Mouse (Mus musculus) MEL (cell line): ENCODE data around the gene Unc13a.

Experiments
- CTCF ChIP-seq, 3 experiments: IDR thresholded peaks in 2 of 3; conservative IDR thresholded peaks in 1 of 3; 2 replicates each; pipeline ENCODE4 v1.5.1; 2011 to 2012; ENCODE audit warnings: low read length in 3 of 3, low read depth in 2 of 3, mild to moderate bottlenecking in 2 of 3, improper control_type of control experiment in 1 of 3, inconsistent platforms in 1 of 3, mixed read lengths in 1 of 3, moderate library complexity in 1 of 3; ENCODE audit not compliant: control insufficient read depth in 1 of 3, insufficient read depth in 1 of 3, poor library complexity in 1 of 3, severe bottlenecking in 1 of 3
- EP300 ChIP-seq, 2 experiments: IDR thresholded peaks; 2 replicates each; pipeline ENCODE4 v1.6.1; 2011; ENCODE audit warnings: improper control_type of control experiment in 2 of 2, low read length in 2 of 2, low read depth in 1 of 2, mild to moderate bottlenecking in 1 of 2
- MAFK ChIP-seq: IDR thresholded peaks from 2 replicates; pipeline ENCODE4 v1.6.1; 2011; ENCODE audit warnings: low read depth, mild to moderate bottlenecking, low read length, improper control_type of control experiment, borderline replicate concordance
- POLR2A ChIP-seq, 2 experiments: IDR thresholded peaks; 2 replicates each; pipeline ENCODE4 v1.6.1; 2011 to 2012; ENCODE audit warnings: low read length in 2 of 2, mild to moderate bottlenecking in 2 of 2, control low read depth in 1 of 2, improper control_type of control experiment in 1 of 2, low read depth in 1 of 2, moderate library complexity in 1 of 2; ENCODE audit not compliant: control insufficient read depth in 1 of 2, insufficient read depth in 1 of 2, poor library complexity in 1 of 2
- POLR2AphosphoS5 ChIP-seq: IDR thresholded peaks from 2 replicates; pipeline ENCODE4 v1.6.1; 2012; ENCODE audit warnings: low read depth, borderline replicate concordance, mild to moderate bottlenecking, inconsistent platforms, low read length, moderate library complexity, mixed read lengths
- RAD21 ChIP-seq: IDR thresholded peaks from 2 replicates; pipeline ENCODE4 v1.6.1; 2011; ENCODE audit warnings: mild to moderate bottlenecking, low read depth, low read length, improper control_type of control experiment
- TAL1 ChIP-seq: IDR thresholded peaks from 2 replicates; pipeline ENCODE4 v1.6.1; 2012; ENCODE audit warnings: mild to moderate bottlenecking, inconsistent platforms, low read length, moderate library complexity, mixed read lengths

DNA sequence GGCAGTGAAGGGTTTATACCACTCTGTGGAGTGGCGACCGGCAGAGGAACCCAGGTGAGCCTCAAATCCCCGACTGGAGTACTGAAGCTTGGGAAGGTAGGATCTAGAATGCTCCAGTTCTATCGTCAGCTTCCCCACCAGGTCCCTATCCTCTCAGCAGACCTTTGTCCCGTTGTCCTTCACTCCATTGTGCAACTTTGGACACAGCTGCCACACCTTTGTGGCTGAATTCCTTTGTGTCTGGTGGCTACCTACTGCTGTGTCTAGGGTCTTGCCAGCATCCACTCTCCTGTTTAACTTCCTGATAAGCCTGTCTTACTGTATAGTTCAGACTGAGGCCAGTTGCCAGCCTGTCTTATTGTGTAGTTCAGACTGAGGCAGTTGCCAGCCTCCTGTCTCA lies 59.4 kb downstream of the Unc13a start:
- no peak for TF ChIP-seq CTCF (IDR thresholded peaks at IDR 0.05 in 2 of 3, conservative IDR thresholded peaks at IDR 0.05 in 1 of 3; ENCODE audit: control insufficient read depth in 1 of 3, insufficient read depth in 1 of 3, low read depth in 2 of 3, low read length in 3 of 3, poor library complexity in 1 of 3, severe bottlenecking in 1 of 3)
- no peak for TF ChIP-seq MAFK
- no peak for TF ChIP-seq TAL1
- no peak for TF ChIP-seq EP300 (IDR thresholded peaks at IDR 0.05; ENCODE audit: low read depth in 1 of 2, low read length in 2 of 2)
- TF ChIP-seq POLR2AphosphoS5 = no peak
- TF ChIP-seq POLR2A (IDR thresholded peaks at IDR 0.05; ENCODE audit: control insufficient read depth in 1 of 2, insufficient read depth in 1 of 2, low read depth in 1 of 2, low read length in 2 of 2, poor library complexity in 1 of 2) = no peak
- no peak for TF ChIP-seq RAD21
